Mouse (Mus musculus): ENCODE data around the gene Irf7. TPM values are rescaled to one million over a fixed set of nuclear protein-coding genes. Genes with fewer than 3 reads are reported as not detected.
A peak's percentile ranks its signal among the peaks of the same experiment; 100 is the strongest.

Gene Irf7
- polyA plus RNA-seq, 1 experiment, result 2.3 TPM

GRCm38 (mm10) chr7:141215101-141215879 lies 51.0 kb downstream of the Irf7 start, which contains the start of gene Rassf7:
Gene Rassf7 (plus strand): TSS chr7:141215860.
- H3K27ac ChIP-seq (ENCODE audit: control insufficient read depth, insufficient read depth, low read depth, low read length), result peak within 1 kb of the TSS; percentile 77
- peaks cover 19% of the 10 kb centered on the region for H3K4me1 ChIP-seq (ENCODE audit: control insufficient read depth, insufficient read depth, low read length)
- no peaks in the 10 kb centered on the region for H3K27me3 ChIP-seq (ENCODE audit: control insufficient read depth, insufficient read depth, low read length)
- 0 out of 2 replicates have a peak, but pooled peaks have one; percentile 1 for TF ChIP-seq CTCF (IDR thresholded peaks at IDR 0.05; ENCODE audit: control insufficient read depth, insufficient read depth, insufficient replicate concordance, low read depth, low read length)
- peak; percentile 56 for TF ChIP-seq POLR2A (IDR thresholded peaks at IDR 0.05; ENCODE audit: control insufficient read depth, low read depth, low read length)
- H3K4me3 ChIP-seq (ENCODE audit: control insufficient read depth, low read depth, low read length), result peak within 1 kb of the TSS; percentile 86
- no peaks in the 10 kb centered on the region for H3K36me3 ChIP-seq (ENCODE audit: control insufficient read depth, insufficient read depth, low read length)

GRCm38 (mm10) chr7:141214310-141214709 lies 52.0 kb downstream of the Irf7 start:
- TF ChIP-seq CTCF (IDR thresholded peaks at IDR 0.05; ENCODE audit: control insufficient read depth, insufficient read depth, insufficient replicate concordance, low read depth, low read length) (no peak), POLR2A (IDR thresholded peaks at IDR 0.05; ENCODE audit: control insufficient read depth, low read depth, low read length) (no peak)
- Histone ChIP-seq H3K27ac (ENCODE audit: control insufficient read depth, insufficient read depth, low read depth, low read length) (peak overlapping the region; percentile 10), H3K27me3 (ENCODE audit: control insufficient read depth, insufficient read depth, low read length) (no peaks in the 10 kb centered on the region), H3K4me1 (ENCODE audit: control insufficient read depth, insufficient read depth, low read length) (peaks cover 19% of the 10 kb centered on the region), H3K4me3 (ENCODE audit: control insufficient read depth, low read depth, low read length) (peak overlapping the region; percentile 86), H3K36me3 (ENCODE audit: control insufficient read depth, insufficient read depth, low read length) (no peaks in the 10 kb centered on the region)

GRCm38 (mm10) chr7:141213605-141214235 lies 52.6 kb downstream of the Irf7 start, which contains the start of gene Lmntd2:
Gene Lmntd2 (minus strand): TSS chr7:141214080.
- Histone ChIP-seq H3K27me3 (ENCODE audit: control insufficient read depth, insufficient read depth, low read length) (no peaks in the 10 kb centered on the region), H3K4me1 (ENCODE audit: control insufficient read depth, insufficient read depth, low read length) (peaks cover 19% of the 10 kb centered on the region), H3K36me3 (ENCODE audit: control insufficient read depth, insufficient read depth, low read length) (no peaks in the 10 kb centered on the region), H3K27ac (ENCODE audit: control insufficient read depth, insufficient read depth, low read depth, low read length) (peak within 1 kb of the TSS; percentile 10), H3K4me3 (ENCODE audit: control insufficient read depth, low read depth, low read length) (peak within 1 kb of the TSS; percentile 86)
- no peak for TF ChIP-seq POLR2A (IDR thresholded peaks at IDR 0.05; ENCODE audit: control insufficient read depth, low read depth, low read length)
- no peak for TF ChIP-seq CTCF (IDR thresholded peaks at IDR 0.05; ENCODE audit: control insufficient read depth, insufficient read depth, insufficient replicate concordance, low read depth, low read length)

GRCm38 (mm10) chr7:141213133-141213532 lies 53.1 kb downstream of the Irf7 start:
- peaks cover 19% of the 10 kb centered on the region for H3K4me1 ChIP-seq (ENCODE audit: control insufficient read depth, insufficient read depth, low read length)
- no peaks in the 10 kb centered on the region for H3K36me3 ChIP-seq (ENCODE audit: control insufficient read depth, insufficient read depth, low read length)
- no peaks in the 10 kb centered on the region for H3K27me3 ChIP-seq (ENCODE audit: control insufficient read depth, insufficient read depth, low read length)
- H3K27ac ChIP-seq (ENCODE audit: control insufficient read depth, insufficient read depth, low read depth, low read length), result no peak overlapping the region
- peak overlapping the region; percentile 86 for H3K4me3 ChIP-seq (ENCODE audit: control insufficient read depth, low read depth, low read length)
- TF ChIP-seq CTCF (IDR thresholded peaks at IDR 0.05; ENCODE audit: control insufficient read depth, insufficient read depth, insufficient replicate concordance, low read depth, low read length) (no peak), POLR2A (IDR thresholded peaks at IDR 0.05; ENCODE audit: control insufficient read depth, low read depth, low read length) (no peak)

Other genes with a start within 250 kb of the Irf7 start
- gene Ifitm6, start 248.6 kb downstream of the Irf7 start, polyA plus RNA-seq (2012; rRNA removed), result 0.19 and 0.48 TPM in 2 replicates
- gene Gm17387, start 237.3 kb downstream of the Irf7 start, polyA plus RNA-seq (2012; rRNA removed), result not detected in 2 replicates
- gene B4galnt4, start 205.4 kb downstream of the Irf7 start, polyA plus RNA-seq (2012; rRNA removed), result 18.0 and 23.7 TPM in 2 replicates
- 0.83 and 0.84 TPM in 2 replicates for gene Pkp3, start 188.3 kb downstream of the Irf7 start, polyA plus RNA-seq (2012; rRNA removed)
- gene Sigirr, start 165.9 kb downstream of the Irf7 start, polyA plus RNA-seq (2012; rRNA removed), result 3.9 and 5.4 TPM in 2 replicates
- 0.30 and 0.32 TPM in 2 replicates for gene Ano9, start 148.7 kb downstream of the Irf7 start, polyA plus RNA-seq (2012; rRNA removed)
- gene Ptdss2, start 144.1 kb downstream of the Irf7 start, polyA plus RNA-seq (2012; rRNA removed), result 329 and 346 TPM in 2 replicates
- 16.6 and 16.7 TPM in 2 replicates for gene Rnh1, start 93.6 kb downstream of the Irf7 start, polyA plus RNA-seq (2012; rRNA removed)
- 41.6 and 46.6 TPM in 2 replicates for gene Hras, start 72.5 kb downstream of the Irf7 start, polyA plus RNA-seq (2012; rRNA removed)
- 131 and 140 TPM in 2 replicates for gene Lrrc56, start 72.3 kb downstream of the Irf7 start, polyA plus RNA-seq (2012; rRNA removed)
- gene Lmntd2, start 52.4 kb downstream of the Irf7 start, polyA plus RNA-seq (2012; rRNA removed), result 216 and 222 TPM in 2 replicates
- gene Rassf7, start 50.6 kb downstream of the Irf7 start, polyA plus RNA-seq (2012; rRNA removed), result 33.5 and 41.7 TPM in 2 replicates
- 17.6 and 19.0 TPM in 2 replicates for gene Phrf1, start 37.7 kb downstream of the Irf7 start, polyA plus RNA-seq (2012; rRNA removed)
- 0.76 and 0.91 TPM in 2 replicates for gene Cdhr5, start 10.3 kb upstream of the Irf7 start, polyA plus RNA-seq (2012; rRNA removed)
- gene Sct, start 12.7 kb upstream of the Irf7 start, polyA plus RNA-seq (2012; rRNA removed), result 6.4 and 8.6 TPM in 2 replicates
- gene Drd4, start 25.5 kb upstream of the Irf7 start, polyA plus RNA-seq (2012; rRNA removed), result 11.5 and 13.0 TPM in 2 replicates
- gene Deaf1, start 61.2 kb upstream of the Irf7 start, polyA plus RNA-seq (2012; rRNA removed), result 8.3 and 9.1 TPM in 2 replicates
- gene Tmem80, start 61.3 kb upstream of the Irf7 start, polyA plus RNA-seq (2012; rRNA removed), result 42.3 and 44.2 TPM in 2 replicates
- gene Eps8l2, start 72.4 kb upstream of the Irf7 start, polyA plus RNA-seq (2012; rRNA removed), result 4.7 and 5.3 TPM in 2 replicates
- 26.0 and 30.2 TPM in 2 replicates for gene Taldo1, start 125.7 kb upstream of the Irf7 start, polyA plus RNA-seq (2012; rRNA removed)
- 23.3 and 24.4 TPM in 2 replicates for gene Gatd1, start 147.7 kb upstream of the Irf7 start, polyA plus RNA-seq (2012; rRNA removed)
- gene Cend1, start 163.0 kb upstream of the Irf7 start, polyA plus RNA-seq (2012; rRNA removed), result 0.48 and 0.63 TPM in 2 replicates
- gene Slc25a22, start 171.4 kb upstream of the Irf7 start, polyA plus RNA-seq (2012; rRNA removed), result 7.2 and 10.9 TPM in 2 replicates
- gene Pidd1, start 177.5 kb upstream of the Irf7 start, polyA plus RNA-seq (2012; rRNA removed), result 5.5 and 5.6 TPM in 2 replicates
- 226 and 309 TPM in 2 replicates for gene Rplp2, start 180.9 kb upstream of the Irf7 start, polyA plus RNA-seq (2012; rRNA removed)
- 379 and 436 TPM in 2 replicates for gene Pnpla2, start 188.7 kb upstream of the Irf7 start, polyA plus RNA-seq (2012; rRNA removed)
- gene Cracr2b, start 194.6 kb upstream of the Irf7 start, polyA plus RNA-seq (2012; rRNA removed), result 2.1 and 2.4 TPM in 2 replicates
- 102 and 104 TPM in 2 replicates for gene Cd151, start 200.9 kb upstream of the Irf7 start, polyA plus RNA-seq (2012; rRNA removed)
- gene Polr2l, start 208.7 kb upstream of the Irf7 start, polyA plus RNA-seq (2012; rRNA removed), result 20.8 and 21.1 TPM in 2 replicates
- gene Tspan4, start 208.8 kb upstream of the Irf7 start, polyA plus RNA-seq (2012; rRNA removed), result 14.6 and 15.5 TPM in 2 replicates